Mouse (Mus musculus) neural tube, embryonic 10.5 days (tissue): ENCODE measurements around the gene Cst13.
"Not testable (repeated sequence)": the region's sequence is repeated elsewhere in the genome, so short reads cannot be mapped to it uniquely, and the experiment has no call there.

ENCODE experiments used
- DNase-seq: peaks from one replicate; pipeline ENCODE4 v3.0.0-alpha.2; 2017; ENCODE audit warnings: low spot score; ENCODE audit errors: extremely low spot score

Cst13 gene

GRCm38 (mm10) chr2:148819909-148820308 lies at the start of gene Cst13:
Gene Cst13 (plus strand): TSS chr2:148820081.
- DNase-seq, result no peak

GRCm38 (mm10) chr2:148771397-148771796 lies 48.5 kb upstream of the Cst13 start, which contains the start of gene Cst11:
Gene Cst11 (minus strand): TSS chr2:148771497.
- DNase-seq, result not testable (repeated sequence)

GRCm38 (mm10) chr2:148781709-148782108 lies 38.2 kb upstream of the Cst13 start, which contains the start of gene 8030411F24Rik:
Gene 8030411F24Rik (plus strand): TSS chr2:148782009.
- DNase-seq, result no peak

GRCm38 (mm10) chr2:148789142-148789541 lies 30.7 kb upstream of the Cst13 start, which contains the start of gene Cst12:
Gene Cst12 (plus strand): TSS chr2:148789361.
- DNase-seq, result no peak

- DNase-seq, result no peak
These were observed 21.4 kb upstream of the Cst13 start, which contains the start of gene Cst8 for GRCm38 (mm10) chr2:148798485-148798884. Gene Cst8 (plus strand): TSS chr2:148798785.

GRCm38 (mm10) chr2:148801491-148801921 lies 18.4 kb upstream of the Cst13 start:
- no peak for DNase-seq

GRCm38 (mm10) chr2:148806696-148807095 lies 13.2 kb upstream of the Cst13 start:
- no peak for DNase-seq

GRCm38 (mm10) chr2:148825986-148826385 lies 6.1 kb downstream of the Cst13 start:
- DNase-seq, result no peak

- no peak for DNase-seq
These were observed 15.0 kb downstream of the Cst13 start, which contains the start of gene Cst9 for GRCm38 (mm10) chr2:148834912-148835311. Gene Cst9 (plus strand): TSS chr2:148835147.

GRCm38 (mm10) chr2:148838075-148838777 lies 18.3 kb downstream of the Cst13 start:
- no peak for DNase-seq

- DNase-seq, result no peak
These were observed 19.3 kb downstream of the Cst13 start for GRCm38 (mm10) chr2:148839224-148839623.

- peak; percentile 61 for DNase-seq
These were observed 31.4 kb downstream of the Cst13 start for GRCm38 (mm10) chr2:148851116-148851906.

GRCm38 (mm10) chr2:148856630-148857400 lies 36.9 kb downstream of the Cst13 start:
- DNase-seq, result no peak

- DNase-seq, result no peak
These were observed 37.6 kb downstream of the Cst13 start for GRCm38 (mm10) chr2:148857506-148857905.

- DNase-seq, result no peak
These were observed 41.1 kb downstream of the Cst13 start for GRCm38 (mm10) chr2:148860993-148861392.

GRCm38 (mm10) chr2:148861693-148862092 lies 41.8 kb downstream of the Cst13 start:
- DNase-seq, result no peak

GRCm38 (mm10) chr2:148864966-148865365 lies 45.1 kb downstream of the Cst13 start, which contains the start of gene 9230104L09Rik:
Gene 9230104L09Rik (minus strand): TSS chr2:148865038.
- no peak for DNase-seq

GRCm38 (mm10) chr2:148868959-148869358 lies 49.1 kb downstream of the Cst13 start:
- no peak for DNase-seq

- DNase-seq, result no peak
These were observed 50.6 kb downstream of the Cst13 start for GRCm38 (mm10) chr2:148870526-148870925.

GRCm38 (mm10) chr2:148872860-148873259 lies 53.0 kb downstream of the Cst13 start:
- DNase-seq, result no peak

GRCm38 (mm10) chr2:148874224-148874616 lies 54.3 kb downstream of the Cst13 start:
- DNase-seq, result peak; percentile 17
